Mouse (Mus musculus): ENCODE results near the gene Bcl11b. TPM values are rescaled to one million over a fixed set of nuclear protein-coding genes. Genes with fewer than 3 reads are reported as not detected.

The Bcl11b gene
- total RNA-seq, 4 experiments from 2014 or later = 0.17 to 0.80 (median 0.55) TPM

GRCm38 (mm10) chr12:107888049-107888448 lies 115.4 kb downstream of the Bcl11b start:
- DNase-seq = no peak

- no peak for DNase-seq
Measured at GRCm38 (mm10) chr12:107887621-107888020, 115.8 kb downstream of the Bcl11b start.

- no peak for DNase-seq
Measured at GRCm38 (mm10) chr12:107884330-107885065, 118.9 kb downstream of the Bcl11b start.

- no peak for DNase-seq
Measured at GRCm38 (mm10) chr12:107881726-107882125, 121.7 kb downstream of the Bcl11b start.

- no peak for DNase-seq
Measured at GRCm38 (mm10) chr12:107880748-107881147, 122.7 kb downstream of the Bcl11b start.

GRCm38 (mm10) chr12:107879114-107879777 lies 124.2 kb downstream of the Bcl11b start:
- DNase-seq = no peak

- DNase-seq = no peak
Measured at GRCm38 (mm10) chr12:107876237-107876636, 127.2 kb downstream of the Bcl11b start.

GRCm38 (mm10) chr12:107874467-107875142 lies 128.8 kb downstream of the Bcl11b start:
- DNase-seq = no peak

GRCm38 (mm10) chr12:107869526-107870050 lies 133.8 kb downstream of the Bcl11b start:
- no peak for DNase-seq

- no peak for DNase-seq
Measured at GRCm38 (mm10) chr12:107868291-107868690, 135.1 kb downstream of the Bcl11b start.

Other genes starting within 250 kb of the Bcl11b start
- 100 to 1,000 TPM; 119 to 134 (median 127) TPM for gene Setd3, start 175.7 kb upstream of the Bcl11b start, total RNA-seq (2022)
- gene Ccnk, start 176.0 kb upstream of the Bcl11b start, total RNA-seq (2022) = 10 to 100 TPM; 26.2 to 35.0 (median 29.2) TPM